Mouse (Mus musculus) cerebellum, adult 11 months (tissue): ENCODE results near the gene Pappa.
A peak's percentile ranks its signal among the peaks of the same experiment; 100 is the strongest.

Experiments
- DNase-seq: peaks from one replicate; pipeline ENCODE4 v3.0.0; 2022

The Pappa gene

GRCm38 (mm10) chr4:65123741-65124224 is at the start of gene Pappa:
Gene Pappa, plus strand, starts transcription at chr4:65124174.
- no peak for DNase-seq

GRCm38 (mm10) chr4:65077906-65078615 is 45.9 kb upstream of the Pappa start:
- DNase-seq = peak; percentile 13

- DNase-seq = no peak
Observed at GRCm38 (mm10) chr4:65086864-65087263, 37.1 kb upstream of the Pappa start.

- no peak for DNase-seq
Observed at GRCm38 (mm10) chr4:65087592-65087991, 36.4 kb upstream of the Pappa start.

GRCm38 (mm10) chr4:65092191-65092590 is 31.8 kb upstream of the Pappa start:
- DNase-seq = no peak

GRCm38 (mm10) chr4:65120329-65120728 is 3.6 kb upstream of the Pappa start:
- no peak for DNase-seq

- no peak for DNase-seq
Observed at GRCm38 (mm10) chr4:65122841-65123240, 1.1 kb upstream of the Pappa start.

- DNase-seq = peak; percentile 29
Observed at GRCm38 (mm10) chr4:65124369-65125151, 586 bp downstream of the Pappa start.

GRCm38 (mm10) chr4:65125341-65126332 is 1.7 kb downstream of the Pappa start:
- DNase-seq = peak; percentile 47

GRCm38 (mm10) chr4:65126451-65127290 is 2.7 kb downstream of the Pappa start:
- DNase-seq = peak; percentile 34

GRCm38 (mm10) chr4:65127291-65127590 is 3.3 kb downstream of the Pappa start:
- peak; percentile 57 for DNase-seq

- DNase-seq = no peak
Observed at GRCm38 (mm10) chr4:65132657-65133056, 8.7 kb downstream of the Pappa start.

GRCm38 (mm10) chr4:65134358-65134757 is 10.4 kb downstream of the Pappa start:
- no peak for DNase-seq

GRCm38 (mm10) chr4:65135109-65135508 is 11.1 kb downstream of the Pappa start:
- no peak for DNase-seq

- DNase-seq = no peak
Observed at GRCm38 (mm10) chr4:65136541-65136940, 12.6 kb downstream of the Pappa start.

GRCm38 (mm10) chr4:65146936-65147335 is 23.0 kb downstream of the Pappa start:
- DNase-seq = no peak

- no peak for DNase-seq
Observed at GRCm38 (mm10) chr4:65153601-65154000, 29.6 kb downstream of the Pappa start.

GRCm38 (mm10) chr4:65156231-65156630 is 32.3 kb downstream of the Pappa start:
- no peak for DNase-seq

GRCm38 (mm10) chr4:65158651-65159050 is 34.7 kb downstream of the Pappa start:
- peak; percentile 14 for DNase-seq

GRCm38 (mm10) chr4:65159481-65159880 is 35.5 kb downstream of the Pappa start:
- DNase-seq = no peak

- no peak for DNase-seq
Observed at GRCm38 (mm10) chr4:65163698-65164097, 39.7 kb downstream of the Pappa start.

GRCm38 (mm10) chr4:65166288-65166835 is 42.4 kb downstream of the Pappa start:
- DNase-seq = peak; percentile 19
